Mouse (Mus musculus) embryonic facial prominence, embryonic 13.5 days (tissue): ENCODE data around the gene Nop58. TPM values are rescaled to one million over a fixed set of nuclear protein-coding genes. Genes with fewer than 3 reads are reported as not detected.
A peak's percentile ranks its signal among the peaks of the same experiment; 100 is the strongest.
"Not testable (repeated sequence)": the region's sequence is repeated elsewhere in the genome, so short reads cannot be mapped to it uniquely, and the experiment has no call there.

Source experiments
- ATAC-seq: fragments of 200-750 bp; cut with Nextera tagmentation; 2 replicates; pipeline ENCODE4 v1.8.0; 2017; ENCODE audit warnings: low read depth; ENCODE audit not compliant: insufficient number of reproducible peaks, insufficient read depth, low FRiP score, low TSS enrichment
- H3K27ac ChIP-seq: fragments of 300-500 bp; sonication (generic); 2 replicates; pipeline ENCODE4 v1.5.1; 2015; ENCODE audit warnings: moderate library complexity, mild to moderate bottlenecking, inconsistent platforms
- H3K27me3 ChIP-seq: fragments of 300-500 bp; sonication (generic); 2 replicates; pipeline ENCODE4 v1.6.1; 2015; ENCODE audit warnings: mild to moderate bottlenecking, inconsistent platforms
- H3K36me3 ChIP-seq: fragments of 300-500 bp; sonication (generic); 2 replicates; pipeline ENCODE4 v1.6.1; 2015; ENCODE audit warnings: mild to moderate bottlenecking, inconsistent platforms
- H3K4me1 ChIP-seq: fragments of 300-500 bp; sonication (generic); 2 replicates; pipeline ENCODE4 v1.6.1; 2015; ENCODE audit warnings: inconsistent platforms
- H3K4me2 ChIP-seq: fragments of 300-500 bp; sonication (generic); 2 replicates; pipeline ENCODE4 v1.6.1; 2015; ENCODE audit warnings: moderate library complexity, mild to moderate bottlenecking, inconsistent platforms
- H3K4me3 ChIP-seq: fragments of 300-500 bp; sonication (generic); 2 replicates; pipeline ENCODE4 v1.5.1; 2015; ENCODE audit warnings: mild to moderate bottlenecking, inconsistent platforms
- H3K9ac ChIP-seq: fragments of 300-500 bp; sonication (generic); 2 replicates; pipeline ENCODE4 v1.6.1; 2015; ENCODE audit warnings: mild to moderate bottlenecking, inconsistent platforms
- H3K9me3 ChIP-seq: fragments of 300-500 bp; sonication (generic); 2 replicates; pipeline ENCODE4 v1.6.1; 2016; ENCODE audit warnings: inconsistent platforms
- WGBS: fragments of 180-500 bp; shearing (Covaris S2); methylation state at CpG from one replicate; pipeline ENCODE4 v1.1.7; 2015; ENCODE audit warnings: mixed read lengths; 5-methylcytosine and 5-hydroxymethylcytosine counted together
- polyA plus RNA-seq: library from polyadenylated mRNA; unstranded; fragments of >200 nt; fragmentation: Nextera tagmentation; extraction: Ambion mirVana; gene quantifications from 2 replicates; pipeline ENCODE4 v1.2.1, GENCODE M21; 2015

The Nop58 gene
- polyA plus RNA-seq, 1 experiment from 2014 or later, result 277 TPM

GRCm38 (mm10) chr1:59730106-59730505, 45.3 kb downstream of the Nop58 start:
- H3K4me3 ChIP-seq, result no peak overlapping the region
- H3K4me1 ChIP-seq, result 0 out of 2 replicates have a peak, but pooled peaks cover 4% of the 10 kb centered on the region
- H3K9me3 ChIP-seq, result no peaks in the 10 kb centered on the region
- no peak overlapping the region for H3K27ac ChIP-seq
- WGBS, result 88% methylated on average over 8 of the region's 8 CpGs
- no peak overlapping the region for H3K4me2 ChIP-seq
- no peaks in the 10 kb centered on the region for H3K27me3 ChIP-seq
- H3K9ac ChIP-seq, result no peak overlapping the region
- ATAC-seq, result no peak
- H3K36me3 ChIP-seq, result no peaks in the 10 kb centered on the region

GRCm38 (mm10) chr1:59730737-59731136, 46.0 kb downstream of the Nop58 start:
- no peak overlapping the region for H3K9ac ChIP-seq
- no peak overlapping the region for H3K4me2 ChIP-seq
- no peaks in the 10 kb centered on the region for H3K9me3 ChIP-seq
- no peak overlapping the region for H3K27ac ChIP-seq
- no peak overlapping the region for H3K4me3 ChIP-seq
- no peaks in the 10 kb centered on the region for H3K4me1 ChIP-seq
- no peaks in the 10 kb centered on the region for H3K36me3 ChIP-seq
- ATAC-seq, result no peak
- WGBS, result 88% methylated on average over 4 of the region's 4 CpGs
- no peaks in the 10 kb centered on the region for H3K27me3 ChIP-seq

DNA sequence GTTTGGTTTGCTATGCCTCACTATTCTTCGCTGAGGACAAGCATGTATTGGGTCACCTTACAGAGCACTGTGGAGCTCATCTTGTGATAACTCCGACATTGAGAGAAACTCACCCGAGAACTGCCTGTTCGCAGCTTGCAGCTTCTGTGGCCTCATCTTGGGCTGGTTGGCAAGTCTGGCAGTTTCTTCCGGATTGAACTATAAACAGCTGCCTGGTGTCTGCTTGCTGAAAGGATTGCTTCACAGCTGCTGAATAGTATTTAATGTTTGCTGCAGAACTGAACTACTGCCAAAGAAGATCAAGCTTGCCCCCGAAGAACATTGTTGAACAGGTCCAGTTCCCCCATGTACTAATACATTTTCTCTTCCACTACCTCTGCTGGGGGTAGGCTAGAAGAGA, 49.3 kb downstream of the Nop58 start:
- WGBS, result 62% methylated on average over 6 of the region's 6 CpGs

DNA sequence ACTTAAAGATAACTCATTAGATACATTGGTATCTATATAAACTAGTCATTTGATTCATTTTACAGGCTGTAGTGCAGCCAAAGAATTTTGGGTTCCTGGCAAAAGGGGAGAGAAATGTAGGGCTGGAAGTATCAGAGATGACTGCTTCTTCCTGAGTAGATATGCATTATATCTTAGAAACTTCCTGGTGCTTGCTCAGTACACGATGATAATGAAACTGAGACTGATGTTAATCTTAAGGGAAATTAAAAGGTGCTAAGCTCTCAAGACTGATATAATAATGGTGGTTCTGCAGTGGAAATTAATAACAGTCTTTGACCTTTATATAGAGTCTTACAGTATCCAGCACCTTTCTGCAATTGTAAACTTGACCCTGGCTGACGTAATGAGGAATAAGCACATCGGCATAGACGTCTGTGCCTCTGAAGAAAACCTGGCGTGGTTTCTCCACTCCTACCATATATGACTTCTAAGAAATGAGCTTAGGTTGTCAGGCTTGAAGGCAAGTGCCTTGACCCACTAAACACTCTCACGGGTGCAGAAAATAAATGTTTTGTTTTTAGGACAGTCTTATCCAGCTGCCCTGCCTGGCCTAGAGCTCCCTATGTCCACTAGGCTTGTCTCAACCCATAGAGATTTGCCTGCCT, 54.1 kb downstream of the Nop58 start:
- no peak overlapping the region for H3K4me2 ChIP-seq
- no peaks in the 10 kb centered on the region for H3K36me3 ChIP-seq
- 75% methylated on average over 6 of the region's 6 CpGs for WGBS
- no peaks in the 10 kb centered on the region for H3K9me3 ChIP-seq
- no peak for ATAC-seq
- H3K9ac ChIP-seq, result no peak overlapping the region
- H3K4me1 ChIP-seq, result no peaks in the 10 kb centered on the region
- no peak overlapping the region for H3K27ac ChIP-seq
- H3K27me3 ChIP-seq, result no peaks in the 10 kb centered on the region
- no peak overlapping the region for H3K4me3 ChIP-seq

More for the DNA sequence above, 49.3 kb downstream of the Nop58 start:
- no peaks in the 10 kb centered on the region for H3K27me3 ChIP-seq
- H3K9ac ChIP-seq, result no peak overlapping the region
- no peak overlapping the region for H3K4me3 ChIP-seq
- no peak overlapping the region for H3K4me2 ChIP-seq
- ATAC-seq, result no peak
- no peaks in the 10 kb centered on the region for H3K36me3 ChIP-seq
- no peaks in the 10 kb centered on the region for H3K9me3 ChIP-seq
- no peaks in the 10 kb centered on the region for H3K4me1 ChIP-seq
- no peak overlapping the region for H3K27ac ChIP-seq

GRCm38 (mm10) chr1:59739577-59740354, 55.0 kb downstream of the Nop58 start:
- Histone ChIP-seq H3K36me3 (no peaks in the 10 kb centered on the region), H3K27ac (no peak overlapping the region), H3K27me3 (no peaks in the 10 kb centered on the region), H3K9me3 (no peaks in the 10 kb centered on the region), H3K4me3 (no peak overlapping the region), H3K9ac (no peak overlapping the region), H3K4me2 (no peak overlapping the region), H3K4me1 (no peaks in the 10 kb centered on the region)
- 66% methylated on average over 17 of the region's 17 CpGs for WGBS
- no peak for ATAC-seq

GRCm38 (mm10) chr1:59749047-59749446, 64.3 kb downstream of the Nop58 start:
- 64% methylated on average over 2 of the region's 2 CpGs for WGBS
- Histone ChIP-seq H3K36me3 (no peaks in the 10 kb centered on the region), H3K9me3 (no peaks in the 10 kb centered on the region), H3K27me3 (no peaks in the 10 kb centered on the region), H3K27ac (no peak overlapping the region), H3K4me1 (no peaks in the 10 kb centered on the region), H3K4me2 (no peak overlapping the region), H3K4me3 (no peak overlapping the region), H3K9ac (no peak overlapping the region)
- ATAC-seq, result no peak

- H3K27ac ChIP-seq, ATAC-seq, H3K4me3 ChIP-seq, H3K4me2 ChIP-seq, H3K27me3 ChIP-seq, H3K4me1 ChIP-seq, H3K36me3 ChIP-seq, H3K9me3 ChIP-seq, H3K9ac ChIP-seq: not testable (repeated sequence)
- 71% methylated on average over 5 of the region's 5 CpGs for WGBS
Measured at GRCm38 (mm10) chr1:59749724-59750123, 65.0 kb downstream of the Nop58 start.

DNA sequence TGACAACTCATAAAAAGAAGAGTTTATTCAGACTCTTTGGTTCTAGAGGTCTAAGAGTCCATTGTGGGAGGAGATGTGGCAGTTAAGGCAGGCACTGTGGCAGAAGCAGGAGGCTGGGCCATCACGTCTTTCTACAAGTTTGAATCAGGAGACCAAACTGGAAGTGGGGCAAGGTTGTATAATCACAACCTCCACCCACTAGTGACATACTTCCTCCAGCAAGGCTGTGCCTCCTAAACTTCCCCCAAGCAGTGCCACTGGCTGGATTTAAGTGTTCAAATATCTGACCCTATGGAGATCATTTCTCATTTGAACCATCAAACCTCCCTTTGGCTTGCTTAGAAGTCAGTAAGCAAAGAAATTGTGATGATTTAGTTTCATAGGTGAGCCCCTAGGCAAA, 70.5 kb downstream of the Nop58 start:
- H3K27ac ChIP-seq, result no peak overlapping the region
- no peak overlapping the region for H3K4me3 ChIP-seq
- 71% methylated on average over 1 of the region's 1 CpGs for WGBS
- no peak for ATAC-seq
- H3K9ac ChIP-seq, result no peak overlapping the region
- no peaks in the 10 kb centered on the region for H3K27me3 ChIP-seq
- H3K4me2 ChIP-seq, result no peak overlapping the region
- H3K4me1 ChIP-seq, result no peaks in the 10 kb centered on the region
- H3K9me3 ChIP-seq, result no peaks in the 10 kb centered on the region
- no peaks in the 10 kb centered on the region for H3K36me3 ChIP-seq

DNA sequence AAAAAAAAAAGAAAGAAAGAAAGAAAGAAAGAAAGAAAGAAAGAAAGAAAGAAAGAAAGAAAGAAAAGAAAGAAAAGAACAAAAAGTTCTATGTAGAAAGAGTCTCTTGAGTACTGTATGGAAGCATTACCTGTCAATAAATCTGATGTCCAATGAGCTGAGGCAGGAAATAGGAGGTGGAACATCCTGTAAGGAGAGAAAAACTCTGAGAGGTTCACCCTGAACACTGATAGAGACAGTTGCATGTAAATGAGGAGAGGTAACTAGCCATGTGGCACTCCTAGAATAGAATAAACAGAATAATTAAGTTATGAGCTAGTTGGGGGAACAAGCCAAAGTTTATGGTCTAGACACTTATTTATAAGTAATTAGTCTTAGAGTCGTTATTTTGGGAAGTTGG, 73.6 kb downstream of the Nop58 start:
- ATAC-seq, result no peak
- 94% methylated on average over 1 of the region's 1 CpGs for WGBS
- no peaks in the 10 kb centered on the region for H3K4me1 ChIP-seq
- H3K4me3 ChIP-seq, result no peak overlapping the region
- no peak overlapping the region for H3K27ac ChIP-seq
- no peaks in the 10 kb centered on the region for H3K36me3 ChIP-seq
- no peaks in the 10 kb centered on the region for H3K27me3 ChIP-seq
- H3K9me3 ChIP-seq, result no peaks in the 10 kb centered on the region
- no peak overlapping the region for H3K4me2 ChIP-seq
- no peak overlapping the region for H3K9ac ChIP-seq

DNA sequence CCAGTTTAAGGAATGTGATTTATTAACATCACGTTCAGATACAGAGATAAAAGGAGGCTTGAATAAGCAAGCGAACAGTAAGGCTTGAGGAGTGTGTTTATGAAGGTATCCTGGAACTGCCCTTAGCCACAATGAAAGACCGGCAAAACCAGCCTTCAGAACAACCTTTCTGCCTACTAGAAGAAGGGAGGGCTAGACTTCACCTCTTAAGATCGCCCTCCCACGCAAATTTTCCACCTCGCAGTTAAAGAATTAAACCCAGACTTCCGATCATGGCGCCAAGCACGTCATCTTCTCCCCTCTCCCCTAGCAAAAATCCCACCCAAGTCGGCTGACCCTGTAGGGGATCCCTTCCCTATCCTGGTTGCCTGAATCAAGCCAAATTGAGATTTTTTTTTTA, 77.4 kb downstream of the Nop58 start:
- H3K27ac ChIP-seq, result peak overlapping the region; percentile 98
- no peak for ATAC-seq
- no peaks in the 10 kb centered on the region for H3K36me3 ChIP-seq
- H3K27me3 ChIP-seq, result no peaks in the 10 kb centered on the region
- peak overlapping the region; percentile 97 for H3K9ac ChIP-seq
- under 1% methylated on average over 10 of the region's 10 CpGs for WGBS
- H3K4me2 ChIP-seq, result peak overlapping the region; percentile 71
- peak overlapping the region; percentile 96 for H3K4me3 ChIP-seq
- no peaks in the 10 kb centered on the region for H3K9me3 ChIP-seq
- H3K4me1 ChIP-seq, result peaks cover 10% of the 10 kb centered on the region

GRCm38 (mm10) chr1:59762651-59763163, 77.9 kb downstream of the Nop58 start:
- Histone ChIP-seq H3K4me3 (peak overlapping the region; percentile 96), H3K9me3 (no peaks in the 10 kb centered on the region), H3K9ac (peak overlapping the region; percentile 97), H3K27me3 (no peaks in the 10 kb centered on the region), H3K4me1 (peaks cover 10% of the 10 kb centered on the region), H3K36me3 (no peaks in the 10 kb centered on the region), H3K4me2 (peak overlapping the region; percentile 71), H3K27ac (peak overlapping the region; percentile 98)
- peak; percentile 54 for ATAC-seq
- under 1% methylated on average over 44 of the region's 44 CpGs for WGBS
